In the genomic region with DNA sequence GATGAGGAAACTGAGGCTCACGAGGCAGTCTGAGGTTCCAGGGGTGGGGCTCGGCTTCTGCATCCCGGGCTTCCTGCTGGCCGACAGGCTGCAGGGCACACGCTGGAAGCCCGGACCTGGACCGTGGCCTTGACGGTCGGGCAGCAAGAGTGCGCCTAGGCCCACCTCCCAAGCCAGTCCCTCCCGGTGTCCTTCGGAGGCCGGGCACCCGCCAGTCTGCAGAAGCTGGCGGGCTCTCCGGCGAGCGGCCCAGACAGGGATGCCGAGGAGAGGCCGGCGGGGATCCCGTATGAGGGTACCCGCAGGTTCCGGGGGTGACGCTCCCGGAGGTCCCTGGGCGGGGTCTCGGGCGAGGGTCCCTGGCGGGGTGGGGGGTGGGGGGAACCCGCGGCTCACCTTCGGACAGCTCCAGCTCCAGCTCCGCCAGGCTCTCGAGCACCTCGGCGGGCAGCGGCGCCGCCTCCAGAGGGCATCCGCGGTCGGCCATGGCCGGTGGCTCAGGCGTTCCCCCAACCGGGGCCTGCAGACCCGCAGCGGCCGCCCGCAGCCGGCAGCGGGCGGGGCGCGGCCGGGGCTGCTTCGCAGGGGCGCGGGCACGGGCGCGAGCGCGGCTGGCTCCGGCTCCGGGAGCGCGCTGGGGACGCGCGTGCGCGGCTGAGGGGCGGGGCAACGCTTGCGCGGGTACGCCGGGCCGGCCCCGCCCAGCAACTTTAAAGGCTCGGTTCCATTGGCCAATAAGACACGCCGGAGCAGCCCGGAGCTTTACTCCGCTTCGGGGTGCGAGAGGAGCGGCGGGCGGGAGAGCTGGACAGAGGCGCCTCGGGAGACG, we compare ENCODE assay signal across 8 mouse cellular contexts. TPM values are rescaled to one million over a fixed set of nuclear protein-coding genes. Genes with fewer than 3 reads are reported as not detected.
A peak's percentile ranks its signal among the peaks of the same experiment; 100 is the strongest.
DNase-seq lines count a peak whose midpoint lies in the region; ATAC-seq lines count a peak whose summit lies in the region.

A gene (minus strand): TSS at position 581 of the 829 bp plus-strand sequence.

- DNase-seq in CD4-positive helper T cell, adult 2 months (ENCODE audit: low read depth, low spot score) = peak; percentile 94
- peak; percentile 77 for DNase-seq in brain, embryonic 18.5 days (ENCODE audit: low read depth, low spot score)
- peak; percentile 98 for DNase-seq in kidney, postnatal 10 days
- peak; percentile 79 to 90 for DNase-seq in natural killer cell, adult 2 months (ENCODE audit: low spot score in 2 of 2)

- peaks cover 9% of the 10 kb centered on the region for H3K36me3 ChIP-seq in heart, embryonic 13.5 days
- H3K36me3 ChIP-seq in liver, embryonic 12.5 days = peaks cover 10% of the 10 kb centered on the region
- 0 out of 2 replicates have a peak, but pooled peaks cover 4% of the 10 kb centered on the region for H3K36me3 ChIP-seq in stomach, embryonic 15.5 days

- peak within 1 kb of the TSS; percentile 94 for H3K9ac ChIP-seq in heart, embryonic 13.5 days
- H3K9ac ChIP-seq in liver, embryonic 12.5 days = peak within 1 kb of the TSS; percentile 89
- peak within 1 kb of the TSS; percentile 87 for H3K9ac ChIP-seq in stomach, embryonic 15.5 days

- no peaks in the 10 kb centered on the region for H3K9me3 ChIP-seq in heart, embryonic 13.5 days
- H3K9me3 ChIP-seq in liver, embryonic 12.5 days (replicated peaks) = no peaks in the 10 kb centered on the region
- H3K9me3 ChIP-seq in stomach, embryonic 15.5 days = no peaks in the 10 kb centered on the region

- no peaks in the 10 kb centered on the region for H3K27me3 ChIP-seq in heart, embryonic 13.5 days (replicated peaks)
- peaks cover 8% of the 10 kb centered on the region; the same call in 1 of the 2 replicates for H3K27me3 ChIP-seq in liver, embryonic 12.5 days (replicated peaks)
- no peaks in the 10 kb centered on the region for H3K27me3 ChIP-seq in stomach, embryonic 15.5 days (replicated peaks)

- H3K4me3 ChIP-seq in heart, embryonic 13.5 days = peak within 1 kb of the TSS; percentile 89
- H3K4me3 ChIP-seq in liver, embryonic 12.5 days = peak within 1 kb of the TSS; percentile 83
- H3K4me3 ChIP-seq in stomach, embryonic 15.5 days (replicated peaks) = peak within 1 kb of the TSS; percentile 90

- peak within 1 kb of the TSS; percentile 94 for H3K4me2 ChIP-seq in heart, embryonic 13.5 days
- H3K4me2 ChIP-seq in liver, embryonic 12.5 days = peak within 1 kb of the TSS; percentile 99
- H3K4me2 ChIP-seq in stomach, embryonic 15.5 days = peak within 1 kb of the TSS; percentile 85

- ATAC-seq in erythroid progenitor cell, adult 5-6 weeks (replicated peaks; ENCODE audit: low FRiP score, poor library complexity, severe bottlenecking) = peak; percentile 94
- peak; percentile 96 for ATAC-seq in heart, embryonic 13.5 days (ENCODE audit: extremely low read depth, insufficient number of reproducible peaks, low FRiP score, low TSS enrichment)
- ATAC-seq in liver, embryonic 12.5 days = peak; percentile 89
- ATAC-seq in stomach, embryonic 15.5 days (ENCODE audit: insufficient read depth, low FRiP score, low read depth) = peak; percentile 92

- peak within 1 kb of the TSS; percentile 91 for H3K27ac ChIP-seq in heart, embryonic 13.5 days (replicated peaks)
- peak within 1 kb of the TSS; percentile 77 for H3K27ac ChIP-seq in liver, embryonic 12.5 days
- H3K27ac ChIP-seq in stomach, embryonic 15.5 days = peak within 1 kb of the TSS; percentile 83

- WGBS in heart, embryonic 13.5 days = under 1% methylated on average over 94 of the region's 94 CpGs
- WGBS in liver, embryonic 12.5 days (ENCODE audit: insufficient replicate concordance) = under 1% methylated on average over 83 of the region's 94 CpGs
- WGBS in stomach, embryonic 15.5 days = under 1% methylated on average over 71 of the region's 94 CpGs

- peaks cover 28% of the 10 kb centered on the region for H3K4me1 ChIP-seq in heart, embryonic 13.5 days
- peaks cover 25% of the 10 kb centered on the region for H3K4me1 ChIP-seq in liver, embryonic 12.5 days
- H3K4me1 ChIP-seq in stomach, embryonic 15.5 days = peaks cover 9% of the 10 kb centered on the region

RNA-seq across cellular contexts. Expression of the gene that starts here (rescaled TPM):
- 0.36 and 0.42 TPM in 2 replicates for total RNA-seq in erythroid progenitor cell, adult 5-6 weeks (2015; ENCODE audit: low replicate concordance)
- total RNA-seq in erythroid progenitor cell, adult 5-6 weeks (2017; ENCODE audit: low replicate concordance) = 0.76 and 2.1 TPM in 2 replicates
- 7.5 and 8.1 TPM in 2 replicates for polyA plus RNA-seq in heart, embryonic 13.5 days (2015; fragmentation: Nextera tagmentation; extraction: Ambion mirVana)
- polyA plus RNA-seq in liver, embryonic 12.5 days (2016; fragmentation: Nextera tagmentation; extraction: Ambion mirVana) = 2.4 and 2.7 TPM in 2 replicates
- polyA plus RNA-seq in stomach, embryonic 15.5 days (2015; fragmentation: Nextera tagmentation; extraction: Ambion mirVana) = 9.5 and 10.9 TPM in 2 replicates

Comparison
In these comparisons a context has a peak if more than half of its experiments do, and no peak if none do; other contexts are left out.
1. Peak in every context shown above with its lines: DNase-seq, ATAC-seq, H3K4me3 ChIP-seq and H3K27ac ChIP-seq.